Mouse (Mus musculus) cerebellum, adult 2 months (tissue): ENCODE data around the gene Fblim1.

ENCODE experiments used
- CTCF ChIP-seq: fragments of 200-500 bp; IDR thresholded peaks from 2 replicates; pipeline ENCODE4 v1.5.1; 2011; ENCODE audit warnings: low read depth, mild to moderate bottlenecking, control low read depth, low read length, moderate library complexity, borderline replicate concordance; ENCODE audit not compliant: insufficient read depth
- POLR2A ChIP-seq: fragments of 200-500 bp; IDR thresholded peaks from 2 replicates; pipeline ENCODE4 v1.6.1; 2011; ENCODE audit warnings: low read length, control low read depth, borderline replicate concordance; ENCODE audit not compliant: insufficient read depth

DNA sequence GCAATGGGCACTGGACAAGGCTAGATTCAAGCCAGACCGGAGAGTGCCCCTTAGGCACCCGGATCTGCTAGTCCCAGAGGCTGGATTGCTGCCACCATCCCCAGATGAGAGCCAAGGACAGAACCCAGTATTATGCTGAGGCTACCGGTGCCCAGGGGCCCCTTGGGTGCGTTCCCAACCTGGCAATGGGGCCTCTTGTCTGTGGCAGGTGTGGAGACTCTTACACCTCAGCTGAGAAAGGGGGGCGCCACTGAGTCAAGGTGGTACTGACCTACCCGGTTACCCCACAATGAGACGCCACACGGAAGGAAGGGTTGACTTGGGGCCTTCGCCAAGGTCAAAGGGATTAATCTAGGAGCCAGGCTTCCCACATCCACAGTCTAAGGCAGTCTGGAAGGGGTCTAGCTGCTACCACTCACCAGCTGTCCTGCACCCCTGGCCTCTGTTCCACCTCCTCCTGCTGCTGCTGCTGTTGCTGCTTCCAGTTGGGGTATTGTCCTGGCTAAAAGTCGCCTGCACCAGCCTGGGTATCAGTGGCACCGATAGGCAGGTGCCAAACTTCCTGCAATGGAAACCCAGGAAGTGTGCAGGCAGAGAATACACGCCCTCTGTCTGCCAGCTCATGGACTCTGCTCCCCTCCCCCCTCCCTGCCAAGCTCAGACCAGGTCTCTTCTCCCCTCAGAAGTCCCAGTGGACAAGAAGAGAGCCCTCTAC lies 4.6 kb downstream of the Fblim1 start:
- no peak for TF ChIP-seq POLR2A
- TF ChIP-seq CTCF, result no peak
